Mouse (Mus musculus): Measurements from ENCODE around the gene Emd. TPM values are rescaled to one million over a fixed set of nuclear protein-coding genes. Genes with fewer than 3 reads are reported as not detected.

Emd gene
- polyA plus RNA-seq, 1 experiment, result 66.9 TPM

- Histone ChIP-seq H3K27ac (ENCODE audit: insufficient read depth, low read depth, low read length) (peak overlapping the region; percentile 96), H3K4me3 (ENCODE audit: insufficient read depth, low read length) (peak overlapping the region; percentile 90), H3K4me1 (ENCODE audit: control insufficient read depth, insufficient read depth, low read length) (peaks cover 9% of the 10 kb centered on the region)
- TF ChIP-seq CTCF (IDR thresholded peaks at IDR 0.05; ENCODE audit: low read depth, low read length) (no peak), POLR2A (IDR thresholded peaks at IDR 0.05; ENCODE audit: borderline replicate concordance, low read depth, low read length) (no peak)
Observed at GRCm38 (mm10) chrX:74270902-74271551, 16.5 kb downstream of the Emd start.

- no peak for TF ChIP-seq POLR2A (IDR thresholded peaks at IDR 0.05; ENCODE audit: borderline replicate concordance, low read depth, low read length)
- TF ChIP-seq CTCF (IDR thresholded peaks at IDR 0.05; ENCODE audit: low read depth, low read length), result no peak
- Histone ChIP-seq H3K4me3 (ENCODE audit: insufficient read depth, low read length) (peak overlapping the region; percentile 10), H3K27ac (ENCODE audit: insufficient read depth, low read depth, low read length) (peak overlapping the region; percentile 68), H3K4me1 (ENCODE audit: control insufficient read depth, insufficient read depth, low read length) (peaks cover 20% of the 10 kb centered on the region)
Observed at GRCm38 (mm10) chrX:74273422-74274322, 19.2 kb downstream of the Emd start.

- peak overlapping the region; percentile 95 for H3K27ac ChIP-seq (ENCODE audit: insufficient read depth, low read depth, low read length)
- TF ChIP-seq CTCF (IDR thresholded peaks at IDR 0.05; ENCODE audit: low read depth, low read length) (no peak), POLR2A (IDR thresholded peaks at IDR 0.05; ENCODE audit: borderline replicate concordance, low read depth, low read length) (no peak)
- H3K4me3 ChIP-seq (ENCODE audit: insufficient read depth, low read length), result no peak overlapping the region
- peaks cover 16% of the 10 kb centered on the region for H3K4me1 ChIP-seq (ENCODE audit: control insufficient read depth, insufficient read depth, low read length)
Observed at GRCm38 (mm10) chrX:74277916-74278315, 23.4 kb downstream of the Emd start.

- Histone ChIP-seq H3K4me1 (ENCODE audit: control insufficient read depth, insufficient read depth, low read length) (peaks cover 18% of the 10 kb centered on the region), H3K27ac (ENCODE audit: insufficient read depth, low read depth, low read length) (peak overlapping the region; percentile 90), H3K4me3 (ENCODE audit: insufficient read depth, low read length) (peak overlapping the region; percentile 71)
- TF ChIP-seq POLR2A (IDR thresholded peaks at IDR 0.05; ENCODE audit: borderline replicate concordance, low read depth, low read length) (0 out of 2 replicates have a peak, but pooled peaks have one; percentile 43), CTCF (IDR thresholded peaks at IDR 0.05; ENCODE audit: low read depth, low read length) (no peak)
Observed at GRCm38 (mm10) chrX:74281041-74281731, 26.7 kb downstream of the Emd start.

GRCm38 (mm10) chrX:74281732-74282394 is 27.4 kb downstream of the Emd start, which contains the start of the genes Taz and Dnase1l1:
Taz (plus strand) TSS chrX:74281912.
Dnase1l1 (minus strand) TSS chrX:74282337.
- Histone ChIP-seq H3K4me1 (ENCODE audit: control insufficient read depth, insufficient read depth, low read length) (peaks cover 16% of the 10 kb centered on the region), H3K4me3 (ENCODE audit: insufficient read depth, low read length) (peak within 1 kb of the TSS; percentile 82), H3K27ac (ENCODE audit: insufficient read depth, low read depth, low read length) (peak within 1 kb of the TSS; percentile 90)
- no peak for TF ChIP-seq CTCF (IDR thresholded peaks at IDR 0.05; ENCODE audit: low read depth, low read length)
- no peak for TF ChIP-seq POLR2A (IDR thresholded peaks at IDR 0.05; ENCODE audit: borderline replicate concordance, low read depth, low read length)

GRCm38 (mm10) chrX:74282395-74283091 is 28.1 kb downstream of the Emd start:
- TF ChIP-seq CTCF (IDR thresholded peaks at IDR 0.05; ENCODE audit: low read depth, low read length), result no peak
- TF ChIP-seq POLR2A (IDR thresholded peaks at IDR 0.05; ENCODE audit: borderline replicate concordance, low read depth, low read length), result no peak
- Histone ChIP-seq H3K4me3 (ENCODE audit: insufficient read depth, low read length) (peak overlapping the region; percentile 82), H3K4me1 (ENCODE audit: control insufficient read depth, insufficient read depth, low read length) (peaks cover 9% of the 10 kb centered on the region), H3K27ac (ENCODE audit: insufficient read depth, low read depth, low read length) (peak overlapping the region; percentile 83)

- Histone ChIP-seq H3K4me1 (ENCODE audit: control insufficient read depth, insufficient read depth, low read length) (peaks cover 9% of the 10 kb centered on the region; the same call in 1 of the 2 replicates), H3K4me3 (ENCODE audit: insufficient read depth, low read length) (peak overlapping the region; percentile 82), H3K27ac (ENCODE audit: insufficient read depth, low read depth, low read length) (peak overlapping the region; percentile 83)
- no peak for TF ChIP-seq POLR2A (IDR thresholded peaks at IDR 0.05; ENCODE audit: borderline replicate concordance, low read depth, low read length)
- TF ChIP-seq CTCF (IDR thresholded peaks at IDR 0.05; ENCODE audit: low read depth, low read length), result no peak
Observed at GRCm38 (mm10) chrX:74283092-74283437, 28.6 kb downstream of the Emd start.

- no peak for TF ChIP-seq CTCF (IDR thresholded peaks at IDR 0.05; ENCODE audit: low read depth, low read length)
- no peak for TF ChIP-seq POLR2A (IDR thresholded peaks at IDR 0.05; ENCODE audit: borderline replicate concordance, low read depth, low read length)
- Histone ChIP-seq H3K4me1 (ENCODE audit: control insufficient read depth, insufficient read depth, low read length) (peaks cover 1% of the 10 kb centered on the region), H3K27ac (ENCODE audit: insufficient read depth, low read depth, low read length) (no peak overlapping the region), H3K4me3 (ENCODE audit: insufficient read depth, low read length) (no peak overlapping the region)
Observed at GRCm38 (mm10) chrX:74293431-74293830, 38.9 kb downstream of the Emd start.

Data from bone marrow macrophage, adult 2 months (primary cell).